Mouse (Mus musculus) lung, adult 2 months (tissue): Measurements from ENCODE around the gene Eya2. TPM values are rescaled to one million over a fixed set of nuclear protein-coding genes. Genes with fewer than 3 reads are reported as not detected.

Experiments
- DNase-seq: peaks from one replicate; pipeline ENCODE4 v3.0.0; 2022
- H3K4me1 ChIP-seq: fragments of 200-500 bp; 2 replicates; pipeline ENCODE4 v1.6.1; 2011; ENCODE audit warnings: low read length; ENCODE audit not compliant: control insufficient read depth, insufficient read depth
- H3K4me3 ChIP-seq: fragments of 200-500 bp; replicated peaks from 2 replicates; pipeline ENCODE3; 2011; ENCODE audit warnings: low read depth, mild to moderate bottlenecking, control low read depth, low read length; ENCODE audit errors: extremely low read depth
- CTCF ChIP-seq: fragments of 200-500 bp; IDR thresholded peaks from 2 replicates; pipeline ENCODE4 v1.5.1; 2011; ENCODE audit warnings: mild to moderate bottlenecking, low read length, control low read depth; ENCODE audit not compliant: insufficient read depth
- POLR2A ChIP-seq: fragments of 200-500 bp; IDR thresholded peaks from 2 replicates; pipeline ENCODE4 v1.6.1; 2011; ENCODE audit warnings: low read depth, mild to moderate bottlenecking, control low read depth, low read length, borderline replicate concordance; ENCODE audit errors: extremely low read depth
- WGBS: fragments of 180-500 bp; shearing (Covaris S2); methylation state at CpG from one replicate; pipeline ENCODE4 v1.1.7; 2018; 5-methylcytosine and 5-hydroxymethylcytosine counted together
- polyA plus RNA-seq: library from polyadenylated mRNA; depleted of rRNA; stranded (reverse); fragments of >200 nt; gene quantifications from 2 replicates; pipeline ENCODE4 v1.2.3, GENCODE M21; 2012

The Eya2 gene
- polyA plus RNA-seq, 1 experiment: 89.3 TPM

GRCm38 (mm10) chr2:165759421-165759985 is 164.7 kb downstream of the Eya2 start:
- Histone ChIP-seq H3K4me1 (no peaks in the 10 kb centered on the region), H3K4me3 (no peak overlapping the region)
- TF ChIP-seq POLR2A (no peak), CTCF (no peak)
- DNase-seq: no peak
- 90% methylated on average over 13 of the region's 13 CpGs for WGBS

- WGBS: 58% methylated on average over 10 of the region's 11 CpGs
Observed at GRCm38 (mm10) chr2:165768805-165769358, 174.1 kb downstream of the Eya2 start.

GRCm38 (mm10) chr2:165769375-165769948 is 174.6 kb downstream of the Eya2 start:
- Histone ChIP-seq H3K4me3 (no peak overlapping the region), H3K4me1 (no peaks in the 10 kb centered on the region)
- no peak for TF ChIP-seq POLR2A
- TF ChIP-seq CTCF: no peak
- WGBS: 61% methylated on average over 10 of the region's 10 CpGs
- no peak for DNase-seq

More at GRCm38 (mm10) chr2:165768805-165769358, 174.1 kb downstream of the Eya2 start:
- no peak for DNase-seq
- no peak overlapping the region for H3K4me3 ChIP-seq
- TF ChIP-seq CTCF: no peak
- TF ChIP-seq POLR2A: no peak
- no peaks in the 10 kb centered on the region for H3K4me1 ChIP-seq

- DNase-seq: peak; percentile 52
- Histone ChIP-seq H3K4me3 (no peak overlapping the region), H3K4me1 (no peaks in the 10 kb centered on the region)
- 20% methylated on average over 6 of the region's 6 CpGs for WGBS
- TF ChIP-seq POLR2A: no peak
- TF ChIP-seq CTCF: peak; percentile 95
Observed at GRCm38 (mm10) chr2:165778927-165779326, 184.1 kb downstream of the Eya2 start.

GRCm38 (mm10) chr2:165782324-165782723 is 187.5 kb downstream of the Eya2 start:
- TF ChIP-seq CTCF: peak; percentile 99
- TF ChIP-seq POLR2A: no peak
- no peak overlapping the region for H3K4me3 ChIP-seq
- WGBS: 30% methylated on average over 5 of the region's 5 CpGs
- no peaks in the 10 kb centered on the region for H3K4me1 ChIP-seq
- peak; percentile 77 for DNase-seq

- 87% methylated on average over 20 of the region's 20 CpGs for WGBS
- no peak for DNase-seq
- Histone ChIP-seq H3K4me3 (no peak overlapping the region), H3K4me1 (no peaks in the 10 kb centered on the region)
- no peak for TF ChIP-seq CTCF
Observed at GRCm38 (mm10) chr2:165785312-165786036, 190.6 kb downstream of the Eya2 start.

- no peaks in the 10 kb centered on the region for H3K4me1 ChIP-seq
- no peak overlapping the region for H3K4me3 ChIP-seq
- TF ChIP-seq CTCF (no peak), POLR2A (no peak)
- DNase-seq: no peak
- WGBS: 73% methylated on average over 1 of the region's 1 CpGs
Observed at GRCm38 (mm10) chr2:165786467-165786866, 191.6 kb downstream of the Eya2 start.

- no peak for TF ChIP-seq POLR2A
- TF ChIP-seq CTCF: no peak
- Histone ChIP-seq H3K4me3 (no peak overlapping the region), H3K4me1 (no peaks in the 10 kb centered on the region)
- peak; percentile 47 for DNase-seq
- WGBS: 33% methylated on average over 11 of the region's 11 CpGs
Observed at GRCm38 (mm10) chr2:165788005-165788404, 193.2 kb downstream of the Eya2 start.

GRCm38 (mm10) chr2:165788796-165789195 is 194.0 kb downstream of the Eya2 start:
- Histone ChIP-seq H3K4me3 (no peak overlapping the region), H3K4me1 (no peaks in the 10 kb centered on the region)
- TF ChIP-seq CTCF: no peak
- no peak for TF ChIP-seq POLR2A
- 93% methylated on average over 9 of the region's 9 CpGs for WGBS
- DNase-seq: no peak
